Mouse (Mus musculus) intestine, embryonic 14.5 days (tissue): ENCODE data around the gene Pcdh9. TPM values are rescaled to one million over a fixed set of nuclear protein-coding genes. Genes with fewer than 3 reads are reported as not detected.

ENCODE experiments used
- ATAC-seq: fragments of 200-750 bp; cut with Nextera tagmentation; replicated peaks from 2 replicates; pipeline ENCODE4 v1.8.0; 2017; ENCODE audit warnings: low read depth, moderate number of reproducible peaks, moderate TSS enrichment, moderate library complexity; ENCODE audit not compliant: low FRiP score, low TSS enrichment
- DNase-seq: peaks from one replicate; pipeline ENCODE4 v3.0.0-alpha.2; 2018; ENCODE audit warnings: low spot score
- H3K27ac ChIP-seq: fragments of 300-500 bp; sonication (generic); 2 replicates; pipeline ENCODE4 v1.5.1; 2014; ENCODE audit warnings: low read depth, mild to moderate bottlenecking, control low read depth
- H3K27me3 ChIP-seq: fragments of 300-500 bp; sonication (generic); replicated peaks from 2 replicates; pipeline ENCODE4 v1.6.1; 2014; ENCODE audit warnings: low read length, control low read depth; ENCODE audit not compliant: control insufficient read depth, insufficient read depth
- H3K36me3 ChIP-seq: fragments of 300-500 bp; sonication (generic); 2 replicates; pipeline ENCODE4 v1.6.1; 2014; ENCODE audit warnings: low read length, control low read depth; ENCODE audit not compliant: control insufficient read depth, insufficient read depth
- H3K4me1 ChIP-seq: fragments of 300-500 bp; sonication (generic); replicated peaks from 2 replicates; pipeline ENCODE4 v1.6.1; 2014; ENCODE audit warnings: low read length, control low read depth, mixed read lengths; ENCODE audit not compliant: control insufficient read depth, insufficient read depth
- H3K4me2 ChIP-seq: fragments of 300-500 bp; sonication (generic); 2 replicates; pipeline ENCODE4 v1.6.1; 2014; ENCODE audit warnings: low read length
- H3K4me3 ChIP-seq: fragments of 300-500 bp; sonication (generic); 2 replicates; pipeline ENCODE4 v1.5.1; 2014; ENCODE audit warnings: low read depth, low read length, control low read depth, mixed read lengths
- H3K9ac ChIP-seq: fragments of 300-500 bp; sonication (generic); 2 replicates; pipeline ENCODE4 v1.6.1; 2014; ENCODE audit warnings: mild to moderate bottlenecking, low read length
- H3K9me3 ChIP-seq: fragments of 300-500 bp; sonication (generic); 2 replicates; pipeline ENCODE4 v1.6.1; 2016; ENCODE audit warnings: low read length, control low read depth; ENCODE audit not compliant: control insufficient read depth
- WGBS: fragments of 180-500 bp; shearing (Covaris S2); extraction: QIAGEN DNeasy Blood & Tissue Kit; methylation state at CpG from one replicate; pipeline ENCODE4 v1.1.7; 2014; 5-methylcytosine and 5-hydroxymethylcytosine counted together
- polyA plus RNA-seq: library from polyadenylated mRNA; unstranded; fragments of >200 nt; fragmentation: Nextera tagmentation; extraction: Ambion mirVana; gene quantifications from 2 replicates; pipeline ENCODE4 v1.2.1, GENCODE M21; 2014

The Pcdh9 gene
- polyA plus RNA-seq, 1 experiment from 2014 or later: 23.3 TPM

DNA sequence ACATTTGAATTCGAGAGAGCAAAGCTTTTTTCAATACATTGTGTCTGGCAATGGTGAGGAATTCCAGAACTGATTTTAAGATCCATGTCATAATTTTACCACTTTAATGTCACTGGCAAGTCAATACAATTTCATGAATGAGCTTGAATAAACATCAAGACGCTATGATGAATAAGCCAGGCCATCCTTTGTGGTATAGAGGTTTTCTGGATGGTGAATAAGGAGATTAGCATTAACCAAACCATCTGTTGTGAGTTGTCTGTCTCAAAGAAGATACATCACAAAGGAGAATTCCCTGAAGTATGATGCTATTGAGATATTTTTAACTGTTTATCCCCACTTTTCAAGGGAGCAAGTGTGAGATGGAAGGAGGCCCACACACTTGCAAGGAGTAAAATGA is 602.1 kb downstream of the Pcdh9 start:
- 34% methylated on average over 2 of the region's 2 CpGs for WGBS
- DNase-seq (no peak), ATAC-seq (no peak)
- Histone ChIP-seq H3K4me1 (no peaks in the 10 kb centered on the region), H3K27ac (no peak overlapping the region), H3K9ac (no peak overlapping the region), H3K9me3 (no peaks in the 10 kb centered on the region), H3K27me3 (no peaks in the 10 kb centered on the region), H3K4me2 (no peak overlapping the region), H3K4me3 (no peak overlapping the region), H3K36me3 (no peaks in the 10 kb centered on the region)

DNA sequence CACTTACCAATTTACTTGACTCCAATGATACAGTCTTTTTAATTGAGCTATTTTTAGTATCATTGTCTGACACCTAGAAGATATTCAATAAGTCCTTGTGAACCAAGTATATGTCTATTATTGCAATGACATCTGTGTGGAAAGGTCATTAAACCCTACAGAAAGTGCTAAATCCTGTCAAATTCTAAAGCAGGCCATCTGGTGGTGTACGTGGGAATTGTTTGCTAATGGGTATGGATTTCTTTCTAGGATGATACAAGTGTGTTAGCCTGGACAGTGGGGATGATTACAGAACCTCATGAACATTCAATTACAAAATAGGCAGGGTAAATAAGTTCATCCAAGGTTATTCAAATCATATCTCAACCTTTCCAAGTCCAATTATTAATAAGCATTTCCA is 602.8 kb downstream of the Pcdh9 start:
- ATAC-seq (no peak), DNase-seq (no peak)
- no peaks in the 10 kb centered on the region for H3K36me3 ChIP-seq
- H3K9ac ChIP-seq: no peak overlapping the region
- 29% methylated on average over 1 of the region's 1 CpGs for WGBS
- H3K4me3 ChIP-seq: no peak overlapping the region
- H3K4me2 ChIP-seq: no peak overlapping the region
- H3K9me3 ChIP-seq: no peaks in the 10 kb centered on the region
- no peaks in the 10 kb centered on the region for H3K27me3 ChIP-seq
- no peak overlapping the region for H3K27ac ChIP-seq
- no peaks in the 10 kb centered on the region for H3K4me1 ChIP-seq

DNA sequence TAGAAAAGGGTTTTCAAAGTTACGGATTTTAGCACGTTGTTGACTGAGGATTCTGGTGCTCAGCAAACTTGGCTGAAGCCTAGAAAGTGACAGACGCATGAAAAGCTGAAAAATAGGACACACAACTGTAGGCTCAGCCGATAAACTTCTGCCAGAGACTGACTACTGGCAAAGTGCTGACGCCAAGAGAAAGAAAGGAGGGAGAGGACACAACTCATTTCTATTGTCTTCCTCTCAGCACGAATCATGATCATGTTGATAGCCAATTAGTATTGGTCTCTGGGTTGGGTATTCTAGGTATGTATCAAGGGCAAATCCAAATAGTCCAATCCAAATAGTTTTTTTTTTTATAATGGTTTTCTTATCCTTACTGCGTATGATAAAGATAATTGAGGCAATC is 605.3 kb downstream of the Pcdh9 start:
- H3K27me3 ChIP-seq: no peaks in the 10 kb centered on the region
- DNase-seq (no peak), ATAC-seq (no peak)
- no peak overlapping the region for H3K4me3 ChIP-seq
- no peaks in the 10 kb centered on the region for H3K4me1 ChIP-seq
- no peaks in the 10 kb centered on the region for H3K9me3 ChIP-seq
- no peaks in the 10 kb centered on the region for H3K36me3 ChIP-seq
- H3K4me2 ChIP-seq: no peak overlapping the region
- no peak overlapping the region for H3K27ac ChIP-seq
- WGBS: 83% methylated on average over 7 of the region's 7 CpGs
- no peak overlapping the region for H3K9ac ChIP-seq

DNA sequence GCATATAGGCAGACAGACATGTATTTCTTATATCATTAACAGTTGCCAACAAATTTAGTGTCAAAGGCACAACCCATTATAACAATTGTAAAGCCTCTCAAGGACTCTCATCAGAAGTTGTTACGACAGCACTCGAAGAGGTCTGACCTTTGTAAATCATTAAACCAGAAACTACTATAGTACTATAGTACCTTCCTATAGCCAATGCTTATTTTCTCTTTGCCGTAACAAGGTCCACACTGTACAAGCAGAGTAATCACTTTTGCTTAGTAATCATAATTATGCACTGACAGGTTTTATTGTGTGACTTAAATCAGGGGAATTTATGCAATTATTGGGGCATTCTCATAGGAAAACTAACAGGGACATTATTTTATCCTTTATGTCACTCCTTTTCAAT is 606.5 kb downstream of the Pcdh9 start:
- Histone ChIP-seq H3K9ac (no peak overlapping the region), H3K4me3 (no peak overlapping the region), H3K27me3 (no peaks in the 10 kb centered on the region), H3K27ac (no peak overlapping the region), H3K36me3 (no peaks in the 10 kb centered on the region), H3K9me3 (no peaks in the 10 kb centered on the region), H3K4me2 (no peak overlapping the region), H3K4me1 (no peaks in the 10 kb centered on the region)
- DNase-seq (no peak), ATAC-seq (no peak)
- 80% methylated on average over 3 of the region's 3 CpGs for WGBS

DNA sequence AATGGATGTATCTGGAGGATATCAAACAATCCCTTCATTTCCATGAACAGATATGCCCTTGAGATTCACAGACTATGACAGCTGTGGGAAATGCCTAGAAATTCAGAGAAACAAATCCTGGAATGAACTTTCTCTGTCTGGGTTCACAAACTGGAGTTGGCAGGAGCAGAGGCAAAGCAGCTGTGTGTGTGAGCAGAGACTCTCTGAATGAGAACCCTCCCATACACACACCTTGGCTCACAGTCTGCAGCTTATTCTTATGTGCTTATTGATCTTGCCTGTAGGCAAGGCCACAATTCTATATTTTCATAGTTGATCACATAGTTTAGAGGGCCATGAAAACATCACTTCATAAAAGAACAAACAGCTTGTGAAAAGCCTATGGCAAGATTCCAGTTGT is 614.8 kb downstream of the Pcdh9 start:
- ATAC-seq (no peak), DNase-seq (no peak)
- Histone ChIP-seq H3K4me3 (no peak overlapping the region), H3K4me1 (no peaks in the 10 kb centered on the region), H3K4me2 (no peak overlapping the region), H3K27me3 (no peaks in the 10 kb centered on the region), H3K9me3 (no peaks in the 10 kb centered on the region), H3K9ac (no peak overlapping the region), H3K36me3 (no peaks in the 10 kb centered on the region), H3K27ac (no peak overlapping the region)

DNA sequence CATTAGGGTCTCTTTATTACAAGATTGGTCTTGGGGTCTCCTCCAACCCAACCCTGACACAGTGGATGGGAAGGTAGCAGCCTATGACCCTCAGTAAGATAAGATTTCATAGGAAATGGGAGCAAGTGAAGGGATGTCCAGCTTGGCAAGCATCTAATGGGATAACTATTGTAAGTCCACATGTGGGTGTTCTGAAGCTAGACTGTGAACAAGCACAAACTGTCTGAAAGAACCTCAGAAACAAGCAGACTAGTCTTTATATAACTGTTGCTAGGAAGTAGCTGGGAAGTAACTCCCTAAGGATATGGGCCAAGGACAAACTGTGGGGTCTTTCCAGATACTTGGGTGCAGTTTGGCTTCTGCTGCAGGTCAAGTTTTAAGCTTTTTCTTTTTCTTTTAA is 615.7 kb downstream of the Pcdh9 start:
- Histone ChIP-seq H3K9ac (no peak overlapping the region), H3K9me3 (no peaks in the 10 kb centered on the region), H3K36me3 (no peaks in the 10 kb centered on the region), H3K4me1 (no peaks in the 10 kb centered on the region), H3K27me3 (no peaks in the 10 kb centered on the region), H3K4me3 (no peak overlapping the region), H3K27ac (no peak overlapping the region), H3K4me2 (no peak overlapping the region)
- ATAC-seq (no peak), DNase-seq (no peak)

DNA sequence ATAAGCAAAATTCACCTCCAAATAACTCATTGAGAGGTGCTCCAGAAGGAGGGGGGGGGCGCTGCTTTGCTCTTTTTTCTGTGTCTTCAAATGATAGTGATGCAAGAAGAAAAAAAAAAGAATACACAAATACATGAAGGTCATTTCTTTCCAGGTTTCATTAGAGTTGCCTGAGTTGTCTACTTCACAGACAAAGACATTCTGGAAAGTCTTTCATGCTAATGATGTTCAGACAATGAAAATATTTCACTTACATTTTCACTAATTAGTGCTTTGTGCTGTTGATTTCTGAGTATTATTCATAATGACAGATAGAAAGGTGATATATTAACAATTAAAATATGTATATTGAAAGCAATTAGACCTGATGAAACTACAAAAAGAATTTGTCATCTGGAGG is 637.1 kb downstream of the Pcdh9 start:
- DNase-seq (no peak), ATAC-seq (no peak)
- 83% methylated on average over 1 of the region's 1 CpGs for WGBS
- Histone ChIP-seq H3K36me3 (no peaks in the 10 kb centered on the region), H3K4me2 (no peak overlapping the region), H3K4me3 (no peak overlapping the region), H3K27me3 (no peaks in the 10 kb centered on the region), H3K9ac (no peak overlapping the region), H3K27ac (no peak overlapping the region), H3K4me1 (no peaks in the 10 kb centered on the region), H3K9me3 (no peaks in the 10 kb centered on the region)

DNA sequence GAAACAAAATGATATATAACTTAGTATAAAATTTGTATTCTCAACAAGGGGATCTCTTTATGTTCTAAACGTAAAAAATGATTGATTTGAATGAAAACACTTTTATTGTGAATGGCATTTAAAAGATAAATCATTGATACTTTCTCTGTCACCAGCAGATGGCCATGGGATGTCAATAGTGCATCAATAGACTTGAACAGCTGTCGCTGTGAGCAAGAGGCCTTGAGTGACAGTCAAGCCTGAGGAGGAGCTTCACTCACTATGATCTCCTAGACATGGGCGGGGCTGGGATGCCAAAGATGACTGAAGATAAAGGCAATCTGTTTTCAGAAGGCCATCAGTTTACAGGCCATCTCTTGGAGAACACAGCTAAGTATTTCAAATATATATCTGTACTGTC is 650.2 kb downstream of the Pcdh9 start:
- DNase-seq (no peak), ATAC-seq (no peak)
- 78% methylated on average over 3 of the region's 3 CpGs for WGBS
- Histone ChIP-seq H3K27me3 (no peaks in the 10 kb centered on the region), H3K4me1 (no peaks in the 10 kb centered on the region), H3K4me3 (no peak overlapping the region), H3K36me3 (no peaks in the 10 kb centered on the region), H3K9me3 (no peaks in the 10 kb centered on the region), H3K4me2 (no peak overlapping the region), H3K27ac (no peak overlapping the region), H3K9ac (no peak overlapping the region)

DNA sequence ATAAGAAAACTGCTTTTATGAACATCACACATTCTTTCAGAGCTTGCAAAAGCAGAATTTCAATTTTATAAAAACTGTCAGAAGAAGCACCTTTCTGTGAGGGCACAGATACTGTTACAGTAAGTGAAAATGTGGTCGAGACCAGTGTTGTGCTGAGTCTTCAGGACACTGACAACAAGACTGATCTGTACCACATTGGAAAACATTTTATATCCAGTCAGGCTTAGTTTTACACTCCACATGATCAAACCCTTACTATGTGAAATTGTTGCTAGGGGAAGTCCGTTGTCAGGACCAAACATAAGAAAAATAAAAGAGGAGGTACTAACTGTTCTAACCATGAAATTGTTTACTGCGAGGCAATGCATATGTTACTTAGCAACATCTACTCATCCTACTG is 656.1 kb downstream of the Pcdh9 start:
- no peak for ATAC-seq

More for the DNA sequence above, 656.1 kb downstream of the Pcdh9 start:
- no peak overlapping the region for H3K4me2 ChIP-seq
- no peak overlapping the region for H3K9ac ChIP-seq
- H3K4me1 ChIP-seq: no peaks in the 10 kb centered on the region
- H3K27ac ChIP-seq: no peak overlapping the region
- DNase-seq: no peak
- no peaks in the 10 kb centered on the region for H3K27me3 ChIP-seq
- WGBS: 81% methylated on average over 3 of the region's 3 CpGs
- H3K4me3 ChIP-seq: no peak overlapping the region
- no peaks in the 10 kb centered on the region for H3K36me3 ChIP-seq
- no peaks in the 10 kb centered on the region for H3K9me3 ChIP-seq
